Mouse (Mus musculus): ENCODE measurements around the gene Rad51b. TPM values are rescaled to one million over a fixed set of nuclear protein-coding genes. Genes with fewer than 3 reads are reported as not detected.
"Not testable (repeated sequence)": the region's sequence is repeated elsewhere in the genome, so short reads cannot be mapped to it uniquely, and the experiment has no call there.

Gene Rad51b
- polyA plus RNA-seq, 1 experiment from 2014 or later, result 10.0 TPM

DNA sequence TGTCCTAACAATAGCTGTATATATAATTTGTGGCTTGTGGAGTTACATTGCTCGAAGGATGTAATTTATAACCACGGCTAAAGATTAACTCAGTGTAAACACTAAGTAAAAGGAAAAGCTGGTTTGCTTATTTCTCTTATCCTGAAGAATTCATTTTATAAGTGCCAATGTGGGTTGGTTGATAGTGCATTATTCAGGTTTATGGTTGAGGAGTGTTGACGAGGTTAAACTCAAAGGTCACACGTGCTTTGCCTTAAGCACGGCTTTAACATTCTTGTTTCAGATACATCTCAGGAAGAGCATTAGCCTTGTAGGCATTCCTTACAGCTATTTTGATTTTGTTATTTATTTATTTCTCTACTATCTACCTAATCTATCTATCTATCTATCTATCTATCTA is 20.3 kb downstream of the Rad51b start:
- DNase-seq (ENCODE audit: low spot score) (no peak), ATAC-seq (replicated peaks; ENCODE audit: low FRiP score, low TSS enrichment, low read depth) (0 out of 2 replicates have a peak, but pooled peaks have one; percentile 27)
- Histone ChIP-seq H3K27ac (ENCODE audit: low read depth) (no peak overlapping the region), H3K9ac (ENCODE audit: low read length) (no peak overlapping the region), H3K36me3 (ENCODE audit: control insufficient read depth, insufficient read depth, low read length) (no peaks in the 10 kb centered on the region), H3K4me1 (replicated peaks; ENCODE audit: control insufficient read depth, insufficient read depth, low read length) (peaks cover 7% of the 10 kb centered on the region), H3K4me2 (ENCODE audit: low read length) (no peak overlapping the region), H3K4me3 (ENCODE audit: low read depth, low read length) (no peak overlapping the region), H3K9me3 (ENCODE audit: control insufficient read depth, low read length) (no peaks in the 10 kb centered on the region), H3K27me3 (replicated peaks; ENCODE audit: control insufficient read depth, insufficient read depth, low read length) (no peaks in the 10 kb centered on the region)
- WGBS, result 33% methylated on average over 5 of the region's 5 CpGs

DNA sequence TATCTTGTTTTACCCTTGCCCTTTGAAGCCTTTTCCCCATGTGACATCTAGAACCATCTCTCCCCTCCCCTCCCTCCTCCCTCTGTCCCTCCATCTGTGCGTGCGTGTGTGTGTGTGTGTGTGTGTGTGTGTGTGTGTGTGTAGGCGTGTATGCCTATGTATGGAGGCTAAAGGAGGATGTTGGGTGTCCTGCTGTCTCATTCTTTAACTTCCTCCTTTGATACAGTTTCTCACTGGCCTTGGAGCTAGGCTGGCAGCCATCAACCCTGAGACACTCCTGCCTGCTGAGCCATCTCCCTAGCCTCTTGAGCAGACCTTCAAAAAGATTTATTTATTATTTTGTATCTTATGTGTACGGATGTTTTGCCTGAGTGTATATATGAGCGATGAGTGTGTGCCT is 23.8 kb downstream of the Rad51b start:
- Histone ChIP-seq H3K9ac (ENCODE audit: low read length) (no peak overlapping the region), H3K27ac (ENCODE audit: low read depth) (no peak overlapping the region), H3K4me2 (ENCODE audit: low read length) (no peak overlapping the region), H3K36me3 (ENCODE audit: control insufficient read depth, insufficient read depth, low read length) (no peaks in the 10 kb centered on the region), H3K4me1 (replicated peaks; ENCODE audit: control insufficient read depth, insufficient read depth, low read length) (peaks cover 7% of the 10 kb centered on the region), H3K9me3 (ENCODE audit: control insufficient read depth, low read length) (no peaks in the 10 kb centered on the region), H3K4me3 (ENCODE audit: low read depth, low read length) (no peak overlapping the region), H3K27me3 (replicated peaks; ENCODE audit: control insufficient read depth, insufficient read depth, low read length) (no peaks in the 10 kb centered on the region)
- no peak for DNase-seq (ENCODE audit: low spot score)
- 52% methylated on average over 5 of the region's 5 CpGs for WGBS
- ATAC-seq (replicated peaks; ENCODE audit: low FRiP score, low TSS enrichment, low read depth), result no peak

DNA sequence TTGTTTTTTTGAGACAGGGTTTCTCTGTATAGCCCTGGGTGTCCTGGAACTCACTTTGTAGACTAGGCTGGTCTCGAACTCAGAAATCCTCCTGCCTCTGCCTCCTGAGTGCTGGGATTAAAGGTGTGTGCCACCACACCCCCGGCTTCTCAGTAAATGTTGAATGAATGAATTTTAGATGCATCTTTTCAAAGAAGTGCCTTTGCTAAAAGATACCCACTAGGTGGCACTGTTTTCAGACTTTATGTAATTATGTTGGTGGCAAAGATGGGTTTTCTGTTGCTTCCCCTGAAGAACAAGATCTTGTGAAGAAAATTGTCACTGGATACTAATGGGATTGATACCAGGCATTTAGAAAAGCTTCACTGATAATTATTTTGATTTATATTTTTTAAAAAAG is 25.5 kb downstream of the Rad51b start:
- not testable (repeated sequence) for H3K4me3 ChIP-seq (ENCODE audit: low read depth, low read length); H3K36me3 ChIP-seq (ENCODE audit: control insufficient read depth, insufficient read depth, low read length); H3K27ac ChIP-seq (ENCODE audit: low read depth); H3K9ac ChIP-seq (ENCODE audit: low read length); H3K4me2 ChIP-seq (ENCODE audit: low read length); H3K9me3 ChIP-seq (ENCODE audit: control insufficient read depth, low read length); H3K27me3 ChIP-seq (replicated peaks; ENCODE audit: control insufficient read depth, insufficient read depth, low read length); ATAC-seq (replicated peaks; ENCODE audit: low FRiP score, low TSS enrichment, low read depth); DNase-seq (ENCODE audit: low spot score)
- H3K4me1 ChIP-seq (replicated peaks; ENCODE audit: control insufficient read depth, insufficient read depth, low read length), result peaks cover 11% of the 10 kb centered on the region; the same call in 1 of the 2 replicates
- 74% methylated on average over 2 of the region's 2 CpGs for WGBS

DNA sequence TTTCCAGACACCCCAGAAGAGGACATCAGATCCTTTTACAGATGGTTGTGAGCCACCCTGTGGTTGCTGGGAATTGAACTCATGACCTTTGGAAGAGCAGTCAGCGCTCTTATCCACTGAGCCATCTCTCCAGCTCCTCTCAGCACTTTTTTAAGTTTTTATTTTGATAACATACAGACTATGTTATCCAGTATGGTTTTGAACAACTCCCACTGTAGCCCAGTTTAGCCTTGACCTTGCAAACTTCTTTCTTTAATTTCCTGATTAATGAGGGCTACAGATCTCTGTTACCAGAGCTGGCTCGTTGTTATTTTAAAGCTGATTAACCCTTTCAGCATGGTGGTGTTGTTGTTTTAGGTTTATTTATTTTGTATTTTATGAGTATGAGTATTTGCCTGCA is 29.2 kb downstream of the Rad51b start:
- Histone ChIP-seq H3K4me3 (ENCODE audit: low read depth, low read length) (no peak overlapping the region), H3K4me2 (ENCODE audit: low read length) (no peak overlapping the region), H3K36me3 (ENCODE audit: control insufficient read depth, insufficient read depth, low read length) (0 out of 2 replicates have a peak, but pooled peaks cover 3% of the 10 kb centered on the region), H3K9ac (ENCODE audit: low read length) (no peak overlapping the region), H3K4me1 (replicated peaks; ENCODE audit: control insufficient read depth, insufficient read depth, low read length) (peaks cover 11% of the 10 kb centered on the region; the same call in 1 of the 2 replicates), H3K9me3 (ENCODE audit: control insufficient read depth, low read length) (no peaks in the 10 kb centered on the region), H3K27me3 (replicated peaks; ENCODE audit: control insufficient read depth, insufficient read depth, low read length) (no peaks in the 10 kb centered on the region), H3K27ac (ENCODE audit: low read depth) (no peak overlapping the region)
- no peak for ATAC-seq (replicated peaks; ENCODE audit: low FRiP score, low TSS enrichment, low read depth)
- 38% methylated on average over 2 of the region's 2 CpGs for WGBS
- DNase-seq (ENCODE audit: low spot score), result no peak

DNA sequence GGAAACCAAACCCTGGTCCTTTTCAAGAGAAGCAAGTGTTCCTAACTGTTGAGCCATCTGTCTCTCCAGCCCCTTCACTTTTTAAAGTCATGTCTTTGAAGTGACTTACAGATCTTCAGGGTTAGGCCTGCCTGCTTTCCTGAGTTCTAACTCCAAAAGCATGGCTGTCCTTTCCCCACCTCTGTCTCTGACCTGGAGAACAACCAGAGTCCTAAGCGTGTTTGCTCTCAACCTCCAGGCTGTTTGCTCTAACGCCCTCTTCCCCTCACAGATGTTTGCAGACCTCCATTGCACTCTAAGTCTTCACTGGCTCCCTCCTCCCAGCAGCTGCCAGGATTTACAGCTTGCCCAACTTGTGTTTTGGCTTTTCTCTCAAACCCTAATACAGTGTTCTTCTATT is 29.7 kb downstream of the Rad51b start:
- H3K4me3 ChIP-seq (ENCODE audit: low read depth, low read length), result no peak overlapping the region
- DNase-seq (ENCODE audit: low spot score), result no peak
- H3K4me2 ChIP-seq (ENCODE audit: low read length), result no peak overlapping the region
- 38% methylated on average over 2 of the region's 2 CpGs for WGBS
- H3K36me3 ChIP-seq (ENCODE audit: control insufficient read depth, insufficient read depth, low read length), result 0 out of 2 replicates have a peak, but pooled peaks cover 3% of the 10 kb centered on the region
- ATAC-seq (replicated peaks; ENCODE audit: low FRiP score, low TSS enrichment, low read depth), result no peak
- no peak overlapping the region for H3K9ac ChIP-seq (ENCODE audit: low read length)
- no peaks in the 10 kb centered on the region for H3K27me3 ChIP-seq (replicated peaks; ENCODE audit: control insufficient read depth, insufficient read depth, low read length)
- H3K9me3 ChIP-seq (ENCODE audit: control insufficient read depth, low read length), result no peaks in the 10 kb centered on the region
- H3K27ac ChIP-seq (ENCODE audit: low read depth), result 0 out of 2 replicates have a peak overlapping the region, but pooled peaks have one; percentile 22
- H3K4me1 ChIP-seq (replicated peaks; ENCODE audit: control insufficient read depth, insufficient read depth, low read length), result peaks cover 11% of the 10 kb centered on the region; the same call in 1 of the 2 replicates

DNA sequence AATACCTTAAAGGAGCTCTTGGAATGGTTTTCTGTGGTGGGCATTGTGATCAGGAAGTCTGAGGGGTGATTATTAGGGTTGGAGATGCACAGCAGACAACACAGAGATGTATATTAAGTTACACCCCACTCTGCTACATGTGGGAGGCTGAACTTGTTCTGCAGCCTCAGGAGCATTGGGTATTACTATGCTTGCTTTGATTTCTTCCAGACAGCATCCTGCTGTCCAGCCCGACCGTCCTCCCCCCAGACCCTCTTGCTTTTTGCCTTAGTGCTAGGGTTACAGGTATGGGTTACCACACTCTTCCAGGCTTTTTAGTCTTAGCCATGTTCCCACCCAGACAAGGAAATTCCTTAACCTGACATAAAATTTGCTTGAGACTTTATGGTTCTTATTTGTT is 30.8 kb downstream of the Rad51b start:
- WGBS, result 70% methylated on average over 2 of the region's 2 CpGs
- peak overlapping the region; percentile 20; the same call in 1 of the 2 replicates for H3K27ac ChIP-seq (ENCODE audit: low read depth)

DNA sequence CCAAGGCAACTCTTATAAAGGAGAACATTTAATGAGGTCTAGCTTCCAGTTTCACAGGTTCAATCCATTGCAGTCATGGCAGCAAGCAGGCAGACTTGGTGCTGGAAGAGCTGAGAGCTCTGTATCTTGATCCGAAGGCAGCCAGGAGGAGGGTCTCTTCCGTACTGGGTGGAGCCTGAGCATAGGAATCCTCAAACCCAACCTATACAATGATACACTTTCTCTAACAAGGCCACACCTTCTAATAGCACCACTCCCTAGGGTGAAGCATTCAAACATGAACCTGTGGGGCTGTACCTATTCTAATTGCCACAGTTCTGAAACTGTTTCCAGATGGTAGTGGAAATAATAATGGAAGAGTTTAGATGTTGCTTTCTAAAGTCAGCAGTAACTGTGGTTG is 33.5 kb downstream of the Rad51b start:
- Histone ChIP-seq H3K27ac (ENCODE audit: low read depth) (no peak overlapping the region), H3K9ac (ENCODE audit: low read length) (no peak overlapping the region), H3K36me3 (ENCODE audit: control insufficient read depth, insufficient read depth, low read length) (peaks cover 13% of the 10 kb centered on the region), H3K4me2 (ENCODE audit: low read length) (no peak overlapping the region), H3K4me1 (replicated peaks; ENCODE audit: control insufficient read depth, insufficient read depth, low read length) (peaks cover 11% of the 10 kb centered on the region; the same call in 1 of the 2 replicates), H3K9me3 (ENCODE audit: control insufficient read depth, low read length) (peaks cover 11% of the 10 kb centered on the region), H3K4me3 (ENCODE audit: low read depth, low read length) (no peak overlapping the region), H3K27me3 (replicated peaks; ENCODE audit: control insufficient read depth, insufficient read depth, low read length) (no peaks in the 10 kb centered on the region)
- no peak for ATAC-seq (replicated peaks; ENCODE audit: low FRiP score, low TSS enrichment, low read depth)
- no peak for DNase-seq (ENCODE audit: low spot score)
- WGBS, result 69% methylated on average over 2 of the region's 2 CpGs

More for the DNA sequence above, 30.8 kb downstream of the Rad51b start:
- Histone ChIP-seq H3K4me3 (ENCODE audit: low read depth, low read length) (no peak overlapping the region), H3K27me3 (replicated peaks; ENCODE audit: control insufficient read depth, insufficient read depth, low read length) (no peaks in the 10 kb centered on the region), H3K9ac (ENCODE audit: low read length) (no peak overlapping the region), H3K36me3 (ENCODE audit: control insufficient read depth, insufficient read depth, low read length) (0 out of 2 replicates have a peak, but pooled peaks cover 3% of the 10 kb centered on the region), H3K4me1 (replicated peaks; ENCODE audit: control insufficient read depth, insufficient read depth, low read length) (peaks cover 11% of the 10 kb centered on the region; the same call in 1 of the 2 replicates), H3K4me2 (ENCODE audit: low read length) (no peak overlapping the region), H3K9me3 (ENCODE audit: control insufficient read depth, low read length) (no peaks in the 10 kb centered on the region)
- ATAC-seq (replicated peaks; ENCODE audit: low FRiP score, low TSS enrichment, low read depth) (no peak), DNase-seq (ENCODE audit: low spot score) (no peak)

DNA sequence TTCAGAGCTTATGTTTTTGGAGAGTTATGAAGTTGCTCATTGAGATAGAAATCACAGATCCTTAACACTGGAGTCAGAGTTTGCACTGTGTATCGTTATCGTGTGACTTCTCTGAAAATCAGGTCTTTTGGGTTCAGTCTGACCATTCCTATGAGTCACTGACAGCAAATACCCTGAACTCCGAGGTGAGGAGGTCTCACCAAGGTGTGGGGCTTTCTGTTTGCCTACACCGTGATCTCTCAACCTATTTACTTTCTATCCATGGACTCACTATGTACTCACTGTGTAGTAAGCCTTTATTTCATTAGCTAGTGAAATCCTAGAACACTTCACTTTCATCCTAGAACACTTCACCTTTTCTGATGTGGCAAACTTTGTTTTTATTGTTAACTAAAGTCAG is 34.6 kb downstream of the Rad51b start:
- H3K27ac ChIP-seq (ENCODE audit: low read depth), result no peak overlapping the region
- H3K4me2 ChIP-seq (ENCODE audit: low read length), result no peak overlapping the region
- peaks cover 11% of the 10 kb centered on the region for H3K9me3 ChIP-seq (ENCODE audit: control insufficient read depth, low read length)
- no peaks in the 10 kb centered on the region for H3K27me3 ChIP-seq (replicated peaks; ENCODE audit: control insufficient read depth, insufficient read depth, low read length)
- no peak overlapping the region for H3K4me3 ChIP-seq (ENCODE audit: low read depth, low read length)
- H3K36me3 ChIP-seq (ENCODE audit: control insufficient read depth, insufficient read depth, low read length), result peaks cover 13% of the 10 kb centered on the region
- ATAC-seq (replicated peaks; ENCODE audit: low FRiP score, low TSS enrichment, low read depth), result no peak
- no peak overlapping the region for H3K9ac ChIP-seq (ENCODE audit: low read length)
- DNase-seq (ENCODE audit: low spot score), result no peak
- WGBS, result 74% methylated on average over 4 of the region's 4 CpGs
- peaks cover 8% of the 10 kb centered on the region; the same call in 1 of the 2 replicates for H3K4me1 ChIP-seq (replicated peaks; ENCODE audit: control insufficient read depth, insufficient read depth, low read length)

DNA sequence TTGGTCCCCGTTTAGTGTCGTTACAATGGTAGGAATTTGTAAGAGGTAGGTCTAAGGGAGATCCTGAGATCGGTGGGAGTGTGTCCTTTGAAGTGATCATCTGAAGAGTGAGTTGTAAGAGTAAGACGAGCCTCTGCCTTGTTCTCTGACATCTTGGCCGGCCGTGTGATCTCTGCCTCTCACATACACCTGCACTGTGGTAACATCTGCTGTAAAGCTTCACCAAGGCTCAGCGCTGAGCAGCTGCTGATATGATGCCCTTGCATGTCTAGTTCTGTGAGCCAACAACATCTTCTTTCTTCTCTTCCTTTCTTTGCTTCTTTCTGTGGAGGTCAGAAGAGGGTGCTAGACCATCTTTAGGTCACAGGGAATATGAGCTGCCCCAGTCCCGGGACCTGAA is 41.7 kb downstream of the Rad51b start:
- no peak overlapping the region for H3K27ac ChIP-seq (ENCODE audit: low read depth)
- no peaks in the 10 kb centered on the region; the same call in 1 of the 2 replicates for H3K4me1 ChIP-seq (replicated peaks; ENCODE audit: control insufficient read depth, insufficient read depth, low read length)
- no peak for ATAC-seq (replicated peaks; ENCODE audit: low FRiP score, low TSS enrichment, low read depth)
- H3K9ac ChIP-seq (ENCODE audit: low read length), result no peak overlapping the region
- peaks cover 10% of the 10 kb centered on the region for H3K9me3 ChIP-seq (ENCODE audit: control insufficient read depth, low read length)
- 89% methylated on average over 8 of the region's 8 CpGs for WGBS
- no peak for DNase-seq (ENCODE audit: low spot score)
- no peak overlapping the region for H3K4me2 ChIP-seq (ENCODE audit: low read length)
- H3K27me3 ChIP-seq (replicated peaks; ENCODE audit: control insufficient read depth, insufficient read depth, low read length), result no peaks in the 10 kb centered on the region
- H3K36me3 ChIP-seq (ENCODE audit: control insufficient read depth, insufficient read depth, low read length), result peaks cover 10% of the 10 kb centered on the region
- no peak overlapping the region for H3K4me3 ChIP-seq (ENCODE audit: low read depth, low read length)
